Mouse (Mus musculus) stomach, embryonic 16.5 days (tissue): ENCODE measurements at regions not wholly inside any gene's neighbourhood (a gene's known extent, or its start where the extent isn't known, plus 50 kb on each side); places are given as distances from the start of the nearest gene placed in this dataset.

ENCODE experiments used
- ATAC-seq: fragments of 200-750 bp; cut with Nextera tagmentation; 2 replicates; pipeline ENCODE4 v1.8.0; 2017; ENCODE audit warnings: moderate number of reproducible peaks, moderate TSS enrichment; ENCODE audit not compliant: insufficient read depth, low FRiP score
- H3K27ac ChIP-seq: fragments of 300-500 bp; sonication (generic); 2 replicates; pipeline ENCODE4 v1.5.1; 2014; ENCODE audit warnings: low read length
- H3K27me3 ChIP-seq: fragments of 300-500 bp; sonication (generic); 2 replicates; pipeline ENCODE4 v1.6.1; 2014; ENCODE audit warnings: low read length, control low read depth, mixed read lengths; ENCODE audit not compliant: control insufficient read depth, insufficient read depth
- H3K36me3 ChIP-seq: fragments of 300-500 bp; sonication (generic); 2 replicates; pipeline ENCODE4 v1.6.1; 2014; ENCODE audit warnings: low read length; ENCODE audit not compliant: control insufficient read depth, insufficient read depth
- H3K4me1 ChIP-seq: fragments of 300-500 bp; sonication (generic); 2 replicates; pipeline ENCODE4 v1.6.1; 2014; ENCODE audit warnings: low read length, control low read depth, mixed read lengths; ENCODE audit not compliant: control insufficient read depth, insufficient read depth
- H3K4me2 ChIP-seq: fragments of 300-500 bp; sonication (generic); 2 replicates; pipeline ENCODE4 v1.6.1; 2014; ENCODE audit warnings: low read depth, low read length, mixed read lengths
- H3K4me3 ChIP-seq: fragments of 300-500 bp; sonication (generic); replicated peaks from 2 replicates; pipeline ENCODE4 v1.5.1; 2014; ENCODE audit warnings: mild to moderate bottlenecking, low read length
- H3K9ac ChIP-seq: fragments of 300-500 bp; sonication (generic); 2 replicates; pipeline ENCODE4 v1.6.1; 2014; ENCODE audit warnings: low read length
- H3K9me3 ChIP-seq: fragments of 300-500 bp; sonication (generic); replicated peaks from 2 replicates; pipeline ENCODE4 v1.6.1; 2016; ENCODE audit warnings: low read length, control low read depth; ENCODE audit not compliant: control insufficient read depth
- WGBS: fragments of 180-500 bp; shearing (Covaris S2); extraction: QIAGEN DNeasy Blood & Tissue Kit; methylation state at CpG from one replicate; pipeline ENCODE4 v1.1.7; 2014; 5-methylcytosine and 5-hydroxymethylcytosine counted together

DNA sequence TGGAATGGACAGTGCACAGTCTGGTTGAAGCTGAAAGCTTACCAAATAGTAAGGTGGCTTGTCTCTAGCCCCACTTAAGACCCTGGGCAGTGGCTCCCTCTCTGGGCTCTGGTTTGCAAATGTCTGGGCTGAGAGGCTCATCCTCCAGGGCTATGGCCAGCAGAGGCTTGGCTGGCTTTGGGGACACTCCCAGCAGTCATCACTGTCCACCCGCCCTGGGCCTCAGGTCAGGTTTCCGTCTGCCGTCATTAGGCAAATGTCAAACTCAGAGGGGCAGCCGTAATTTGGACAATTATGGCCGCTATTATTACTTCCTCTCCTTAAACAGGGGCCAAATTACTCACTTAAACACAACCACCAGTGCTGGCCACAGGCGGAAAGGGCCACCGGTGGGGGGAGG is 83.5 kb downstream of the Barx1 start:
- H3K9ac ChIP-seq: no peak overlapping the region
- 50% methylated on average over 7 of the region's 7 CpGs for WGBS
- no peak overlapping the region for H3K4me3 ChIP-seq
- H3K4me1 ChIP-seq: 0 out of 2 replicates have a peak, but pooled peaks cover 8% of the 10 kb centered on the region
- ATAC-seq: no peak
- no peak overlapping the region for H3K27ac ChIP-seq
- H3K9me3 ChIP-seq: 0 out of 2 replicates have a peak, but pooled peaks cover 3% of the 10 kb centered on the region
- no peaks in the 10 kb centered on the region for H3K27me3 ChIP-seq
- H3K4me2 ChIP-seq: no peak overlapping the region
- H3K36me3 ChIP-seq: no peaks in the 10 kb centered on the region
